Mouse (Mus musculus) thymus, adult 2 months (tissue): Measurements from ENCODE around the gene Per1.

ENCODE experiments used
- CTCF ChIP-seq: fragments of 200-500 bp; IDR thresholded peaks from 2 replicates; pipeline ENCODE4 v1.5.1; 2012; ENCODE audit warnings: mild to moderate bottlenecking, control low read depth, low read length, moderate library complexity, borderline replicate concordance; ENCODE audit not compliant: control insufficient read depth, poor library complexity, insufficient read depth; ENCODE audit errors: extremely low read depth
- POLR2A ChIP-seq: fragments of 200-500 bp; IDR thresholded peaks from 2 replicates; pipeline ENCODE4 v1.6.1; 2012; ENCODE audit warnings: mild to moderate bottlenecking, low read length, control low read depth, moderate library complexity; ENCODE audit not compliant: control insufficient read depth, poor library complexity, insufficient read depth; ENCODE audit errors: extremely low read depth

DNA sequence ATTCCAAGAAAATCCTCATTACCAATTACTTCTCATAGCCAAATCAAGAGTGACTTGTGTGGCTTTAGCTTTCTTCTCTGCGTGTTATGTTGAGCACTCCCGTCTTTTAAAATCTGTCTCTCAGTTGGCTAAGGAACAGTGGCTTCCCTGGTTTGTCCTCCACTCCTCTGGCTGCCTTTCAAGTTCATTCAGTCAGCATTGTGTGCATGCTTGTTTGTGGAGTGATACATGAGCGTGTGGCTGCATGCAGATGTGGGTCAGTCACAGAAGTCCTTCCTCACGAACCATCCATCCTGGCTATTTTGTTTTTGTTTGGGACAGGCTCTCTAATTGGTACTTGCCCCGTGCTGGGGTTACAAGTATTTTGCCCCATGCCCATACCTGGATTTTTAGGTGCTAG lies 18.4 kb upstream of the Per1 start:
- TF ChIP-seq CTCF (no peak), POLR2A (no peak)
